Mouse (Mus musculus) heart, postnatal 0 days (tissue): Measurements from ENCODE around the gene Erv3.

Experiments
- CTCF ChIP-seq: IDR thresholded peaks from 2 replicates; pipeline ENCODE4 v1.5.1; 2016; ENCODE audit warnings: antibody characterized with exemption, control low read depth, low read depth
- EP300 ChIP-seq: IDR thresholded peaks from 2 replicates; pipeline ENCODE4 v1.6.1; 2016; ENCODE audit warnings: antibody characterized with exemption, low read depth

DNA sequence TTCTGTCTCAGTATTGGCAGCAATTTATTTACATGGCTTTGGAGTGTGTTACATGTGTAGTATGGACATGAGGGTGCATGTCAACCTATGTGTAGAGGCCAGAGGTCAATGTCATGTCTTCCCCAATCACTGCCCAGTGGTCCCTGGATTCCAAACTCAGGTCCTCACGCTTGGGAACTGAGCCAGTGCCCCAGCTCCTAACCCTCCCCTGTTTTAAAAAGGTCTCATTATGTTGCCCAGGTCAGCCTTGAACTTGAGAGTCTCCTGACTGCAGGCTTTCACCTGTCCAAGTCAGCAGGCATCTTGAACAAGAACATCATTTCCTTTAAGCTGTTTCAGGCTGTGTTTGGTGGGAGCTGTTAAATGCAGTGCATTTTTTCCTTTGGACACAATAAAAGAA, 49.4 kb upstream of the Erv3 start:
- no peak for TF ChIP-seq CTCF
- no peak for TF ChIP-seq EP300
